Mouse (Mus musculus) testis, postnatal 10 days (tissue): ENCODE measurements around the gene Snrpf.
"Not testable (repeated sequence)": the region's sequence is repeated elsewhere in the genome, so short reads cannot be mapped to it uniquely, and the experiment has no call there.

Experiments
- DNase-seq: peaks from one replicate; pipeline ENCODE4 v3.0.0; 2021; ENCODE audit warnings: low spot score

Gene Snrpf

DNA sequence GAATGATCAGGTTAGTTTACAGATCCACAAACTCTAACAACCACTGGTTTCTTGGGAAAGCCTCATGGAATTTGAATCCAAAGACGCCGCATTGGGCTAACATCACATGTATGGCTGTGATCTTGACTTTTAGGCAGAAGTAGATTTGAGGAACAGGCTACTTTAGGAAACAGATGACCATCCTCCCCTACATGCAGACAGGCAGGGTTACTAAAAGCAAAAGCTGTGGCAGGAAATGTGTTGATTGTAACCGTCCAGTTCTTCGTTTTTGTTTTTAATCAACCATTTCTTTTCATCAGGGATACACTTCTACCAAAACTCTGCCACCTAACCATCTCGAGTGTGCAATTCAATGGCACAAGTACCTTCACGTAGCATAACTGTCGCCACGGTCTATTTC, 13.5 kb downstream of the Snrpf start:
- no peak for DNase-seq

GRCm38 (mm10) chr10:93574966-93575365, 14.5 kb downstream of the Snrpf start:
- DNase-seq = no peak

DNA sequence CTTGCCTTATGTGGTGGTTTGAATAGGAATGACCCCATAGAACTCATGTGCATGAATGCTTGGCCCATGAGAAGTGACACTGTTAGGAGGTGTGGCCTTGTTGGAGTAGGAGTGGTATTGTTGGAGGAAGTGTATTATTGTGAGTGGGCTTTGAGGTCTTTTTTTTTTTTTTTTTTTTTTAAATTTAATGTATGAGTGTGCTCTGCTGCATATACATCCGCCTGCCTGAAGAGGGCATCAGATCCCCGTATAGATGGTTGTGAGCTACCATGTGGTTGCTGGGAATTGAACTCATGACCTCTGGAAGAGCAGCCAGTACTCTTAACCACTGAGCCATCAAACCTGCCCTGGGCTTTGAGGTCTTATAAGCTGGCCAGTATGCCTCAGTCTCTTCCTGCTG, 17.3 kb downstream of the Snrpf start:
- DNase-seq = no peak

GRCm38 (mm10) chr10:93568671-93569070, 20.8 kb downstream of the Snrpf start:
- no peak for DNase-seq

DNA sequence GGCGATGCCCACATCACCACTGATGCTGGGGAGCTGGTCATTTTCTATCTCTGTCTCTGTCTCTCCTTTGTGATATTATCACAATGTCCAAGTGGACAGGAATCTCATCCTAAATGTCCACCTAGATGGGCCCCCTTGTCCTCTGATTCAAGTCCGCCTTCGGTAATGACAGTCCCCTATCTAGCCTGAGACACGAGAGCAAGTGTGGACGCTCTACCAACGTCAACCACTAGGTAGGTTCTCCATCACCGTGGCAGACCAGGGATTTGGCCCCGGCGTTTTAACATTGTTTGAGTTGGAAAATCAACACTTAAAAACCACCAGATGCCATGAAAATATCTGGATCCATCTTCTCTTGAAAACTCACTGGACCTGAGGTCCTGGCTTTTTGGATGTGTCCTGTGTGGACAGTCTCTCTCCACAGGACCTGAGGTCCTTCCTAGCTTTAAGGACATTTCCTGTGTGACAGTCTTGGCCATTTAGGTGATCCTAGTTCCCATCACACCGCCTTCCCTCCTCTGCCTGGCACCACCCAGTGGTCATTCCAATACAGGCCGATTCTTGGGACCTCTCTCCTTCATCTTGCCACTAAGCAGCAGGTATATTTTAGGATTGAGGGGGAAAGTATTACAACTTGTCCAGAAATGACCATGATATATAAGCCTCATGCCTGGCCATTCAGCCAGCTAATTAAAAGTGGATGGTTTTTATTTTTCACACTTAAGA, 21.5 kb downstream of the Snrpf start:
- DNase-seq = no peak

DNA sequence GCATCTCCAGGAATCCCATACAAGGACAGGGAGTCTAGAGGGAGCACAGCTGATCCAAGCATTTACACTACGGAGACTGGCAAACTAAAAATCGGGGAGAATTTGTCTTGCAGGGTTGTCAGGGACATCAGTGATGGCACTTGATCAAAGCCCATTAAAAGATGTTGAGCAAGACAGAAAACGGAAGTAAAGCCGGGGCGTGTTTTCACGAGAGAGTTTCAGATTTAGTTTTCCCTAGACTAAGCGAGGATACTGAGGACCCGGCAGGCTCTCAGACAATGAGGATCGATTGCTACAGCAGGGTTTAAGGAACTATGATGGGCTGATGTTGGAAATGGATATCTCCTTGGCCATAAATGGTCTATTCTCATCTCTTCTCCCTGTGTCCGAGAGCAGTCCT, 22.4 kb downstream of the Snrpf start:
- DNase-seq = no peak

DNA sequence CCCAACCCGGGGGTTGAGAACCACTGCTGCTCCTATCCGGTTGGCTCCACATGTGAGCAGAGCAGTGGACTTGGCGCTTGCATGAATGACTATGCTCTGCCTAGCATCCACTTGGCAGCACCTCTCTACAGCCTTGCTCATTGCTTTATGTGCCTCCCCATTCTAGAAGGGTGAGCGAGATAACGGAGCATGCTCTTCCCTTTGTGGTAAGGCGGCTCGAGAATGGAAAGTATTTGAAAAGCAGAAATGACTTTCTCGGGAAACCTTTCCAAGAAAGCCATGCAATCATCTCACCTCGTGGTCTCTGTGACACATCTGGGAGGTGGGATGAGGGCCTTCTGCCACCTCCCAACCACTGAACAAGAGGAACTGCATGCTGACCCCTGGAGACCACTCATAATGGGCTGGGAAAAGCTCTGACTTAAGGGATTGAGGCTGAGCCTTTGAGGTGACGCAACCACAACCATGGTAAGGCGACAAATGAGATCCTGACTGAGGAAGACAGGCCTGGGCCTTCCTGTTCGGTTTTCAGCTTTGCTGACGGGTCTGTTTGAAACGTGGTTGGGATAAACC, 24.9 kb downstream of the Snrpf start:
- no peak for DNase-seq

DNA sequence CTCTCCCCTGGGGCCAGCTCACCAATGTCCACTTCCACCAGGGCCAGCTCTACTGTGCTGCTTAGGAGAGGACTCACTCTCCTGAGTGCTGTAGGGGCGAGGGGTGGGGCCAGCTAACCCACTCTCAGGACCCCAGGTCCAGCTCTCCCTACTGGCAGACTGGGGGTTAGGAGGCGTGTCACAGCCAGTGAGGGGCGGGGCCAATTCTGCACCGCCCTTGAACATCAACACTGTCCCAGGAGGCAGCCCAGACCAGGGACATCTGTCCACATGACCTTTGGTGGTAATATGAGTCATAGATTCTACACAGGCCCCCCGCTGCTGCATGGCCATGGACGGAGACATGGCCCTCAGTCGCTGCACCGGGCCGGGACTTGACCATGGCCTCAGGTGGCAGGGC, 29.7 kb downstream of the Snrpf start:
- no peak for DNase-seq

GRCm38 (mm10) chr10:93557971-93558370, 31.5 kb downstream of the Snrpf start:
- DNase-seq = not testable (repeated sequence)

DNA sequence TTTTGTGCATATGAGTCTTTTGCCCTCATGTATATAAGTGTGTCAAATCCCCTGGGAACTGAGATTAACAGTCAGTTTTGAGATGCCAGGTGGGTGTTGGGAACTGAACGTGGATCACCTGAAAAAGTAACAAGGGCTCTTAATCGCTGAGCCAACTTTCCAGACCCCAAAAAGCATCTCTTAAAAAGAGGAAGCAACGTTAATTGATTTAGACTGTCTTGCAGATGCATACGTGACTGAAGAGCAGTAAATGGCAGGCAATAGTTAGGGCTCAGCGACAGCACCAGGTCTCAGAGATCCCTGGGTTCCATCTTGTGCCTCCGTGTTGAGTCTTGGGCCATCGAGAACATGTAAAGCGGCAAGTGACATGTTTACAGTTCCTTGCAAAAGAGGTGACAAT, 36.9 kb downstream of the Snrpf start:
- DNase-seq = no peak

GRCm38 (mm10) chr10:93549821-93550220, 39.7 kb downstream of the Snrpf start:
- DNase-seq = no peak

GRCm38 (mm10) chr10:93548991-93549390, 40.5 kb downstream of the Snrpf start:
- peak; percentile 82 for DNase-seq

DNA sequence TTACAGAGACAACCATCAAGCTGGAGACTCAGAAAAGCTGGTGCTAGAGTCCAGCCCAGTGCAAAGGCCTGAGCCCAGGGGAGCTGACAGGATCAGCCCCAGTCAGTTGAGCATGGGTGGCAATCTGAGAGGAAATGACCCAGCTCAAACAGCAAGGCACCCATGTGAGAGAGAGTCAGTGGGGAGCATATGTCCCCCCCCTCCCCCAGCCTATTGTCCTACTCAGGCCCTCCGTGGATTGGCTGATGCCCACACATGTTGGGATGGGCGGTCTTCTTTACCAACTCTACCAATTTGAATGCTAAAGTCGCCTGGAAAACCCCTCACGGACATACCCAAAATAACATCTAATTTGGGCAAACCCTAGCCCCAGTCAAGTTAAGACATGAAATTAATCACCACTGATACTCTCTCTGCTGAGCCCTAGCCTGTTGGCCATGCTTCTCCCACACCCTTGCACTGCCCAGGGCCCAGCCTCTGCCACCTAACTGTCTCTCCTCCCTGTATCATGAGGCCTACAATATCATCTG, 41.7 kb downstream of the Snrpf start:
- no peak for DNase-seq

DNA sequence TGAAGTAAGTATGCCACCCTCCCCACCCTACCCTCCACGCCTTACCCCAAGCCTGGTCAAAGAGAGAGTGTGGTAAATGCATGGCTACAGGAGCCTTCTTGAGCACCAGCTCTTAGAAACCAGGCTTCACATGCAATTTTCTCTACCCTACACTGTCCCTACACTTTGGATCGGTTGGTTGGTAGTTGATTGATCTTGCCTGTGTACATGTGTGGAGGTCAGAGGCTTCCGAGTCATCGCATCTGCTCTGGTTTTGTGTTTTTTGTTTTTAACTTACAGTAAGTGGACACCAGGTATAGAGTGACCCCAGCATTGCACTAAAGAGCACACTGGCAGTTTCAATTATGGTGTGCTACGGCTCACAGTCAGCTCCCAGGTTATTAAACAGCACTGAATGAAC, 45.3 kb downstream of the Snrpf start:
- no peak for DNase-seq

- no peak for DNase-seq
Observed at GRCm38 (mm10) chr10:93543176-93543575, 46.3 kb downstream of the Snrpf start.

GRCm38 (mm10) chr10:93542356-93542755, 47.1 kb downstream of the Snrpf start:
- DNase-seq = no peak

DNA sequence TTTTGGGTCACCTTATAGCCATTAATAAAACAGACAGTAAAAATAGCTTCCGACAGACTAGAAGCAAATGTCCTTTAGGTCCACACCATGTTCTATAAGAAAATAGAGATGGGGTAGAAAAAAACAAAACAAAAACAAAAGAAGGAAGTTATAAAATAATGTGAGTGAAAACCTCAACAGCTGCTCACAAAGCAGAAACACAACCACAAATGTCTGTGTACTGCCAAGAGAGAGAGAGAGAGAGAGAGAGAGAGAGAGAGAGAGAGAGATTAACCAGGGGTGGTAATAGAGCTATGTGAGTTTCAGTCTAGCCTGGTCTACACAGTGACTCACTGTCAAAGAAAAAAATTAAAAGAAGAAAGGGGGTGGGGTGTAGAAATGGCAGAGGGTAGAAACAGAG, 47.9 kb downstream of the Snrpf start:
- DNase-seq = no peak

DNA sequence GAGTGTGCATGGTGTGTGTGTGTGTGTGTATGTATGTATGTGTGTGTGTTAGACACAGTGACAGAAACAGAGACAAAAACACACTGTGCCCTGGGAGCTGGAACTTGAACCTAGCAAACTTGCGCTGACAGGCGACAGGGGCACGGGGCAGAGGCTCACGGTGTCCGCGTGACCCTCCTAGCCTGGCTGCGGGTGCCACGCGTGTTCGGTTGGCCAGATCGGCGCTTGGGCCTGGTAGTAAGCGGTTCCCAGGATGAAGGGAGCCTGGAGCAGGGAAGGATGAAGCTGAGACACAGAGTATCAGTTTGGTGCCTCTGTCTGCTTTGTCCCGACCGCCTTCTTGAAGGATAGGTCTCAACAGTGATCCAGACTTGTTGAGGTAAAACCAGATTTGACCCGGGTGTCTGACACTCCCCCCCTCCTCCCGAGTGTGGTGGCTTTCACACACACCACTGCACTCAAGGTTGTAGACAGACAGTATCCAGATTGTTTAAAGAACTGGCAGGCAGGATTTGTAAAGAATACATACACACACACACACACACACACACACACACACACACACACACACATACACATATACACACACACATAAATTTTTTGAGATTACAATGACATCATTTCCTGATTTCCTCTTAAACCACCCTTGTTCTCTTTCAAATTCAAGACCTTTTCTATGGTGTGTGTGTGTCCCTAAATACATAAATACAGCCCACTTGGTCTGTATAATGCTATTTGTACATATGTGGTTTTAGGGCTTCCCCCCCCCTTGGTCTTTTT, 48.9 kb downstream of the Snrpf start, which contains the start of gene Ccdc38:
Gene Ccdc38, plus strand, starts transcription at position 202 of the 780 bp plus-strand sequence.
- DNase-seq = no peak

DNA sequence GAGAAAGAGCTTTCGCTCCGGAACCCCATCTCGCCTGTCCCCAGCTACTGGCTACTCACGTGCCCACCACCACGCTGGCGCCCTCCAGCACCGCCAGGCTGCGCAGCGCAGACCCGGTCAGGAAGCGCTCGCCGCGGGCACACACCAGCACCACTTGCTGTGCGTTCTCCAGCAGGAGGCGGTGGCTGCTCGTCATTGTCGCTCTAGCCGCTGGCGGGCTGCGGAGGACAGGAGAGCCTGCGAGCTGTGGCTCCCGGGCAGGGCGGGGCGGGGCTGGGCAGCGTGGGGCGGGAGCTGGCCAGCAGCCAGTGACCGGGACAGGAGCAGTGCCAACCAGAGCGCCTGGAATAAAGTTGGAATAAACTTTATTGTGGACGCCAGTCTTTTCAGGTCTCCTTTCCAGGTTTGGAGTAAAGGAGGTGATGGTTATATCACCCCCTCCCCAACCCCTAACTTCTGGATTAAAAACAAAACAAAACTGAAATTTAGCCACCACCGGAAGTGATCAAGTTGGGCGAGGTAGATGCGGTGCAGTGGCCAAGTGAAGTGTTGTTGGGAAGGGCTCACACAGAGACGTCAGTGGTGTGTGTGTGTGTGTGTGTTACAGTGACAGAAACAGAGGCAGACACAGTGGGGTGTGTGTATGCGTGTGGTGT, 49.6 kb downstream of the Snrpf start, which contains the start of gene Amdhd1:
Gene Amdhd1, minus strand, starts transcription at position 259 of the 656 bp plus-strand sequence.
- peak; percentile 84 for DNase-seq

- DNase-seq = no peak
Observed at GRCm38 (mm10) chr10:93538818-93539217, 50.7 kb downstream of the Snrpf start.

GRCm38 (mm10) chr10:93538287-93538686, 51.2 kb downstream of the Snrpf start:
- no peak for DNase-seq
